Mouse (Mus musculus): Measurements from ENCODE around the gene Zfp597.

The Zfp597 gene

GRCm38 (mm10) chr16:3884201-3885064 lies at the start of gene Zfp597, which contains the start of gene Gm20695:
Gene Zfp597 (minus strand): TSS chr16:3884561.
Gene Gm20695 (plus strand): TSS chr16:3884648.
- peak; percentile 84 for DNase-seq (ENCODE audit: low read depth, low spot score)

GRCm38 (mm10) chr16:3934091-3934490 lies 49.7 kb upstream of the Zfp597 start:
- no peak for DNase-seq (ENCODE audit: low read depth, low spot score)

- DNase-seq (ENCODE audit: low read depth, low spot score) = no peak
These were observed 49.2 kb upstream of the Zfp597 start for GRCm38 (mm10) chr16:3933536-3933935.

GRCm38 (mm10) chr16:3929151-3929550 lies 44.8 kb upstream of the Zfp597 start:
- no peak for DNase-seq (ENCODE audit: low read depth, low spot score)

- DNase-seq (ENCODE audit: low read depth, low spot score) = no peak
These were observed 44.2 kb upstream of the Zfp597 start for GRCm38 (mm10) chr16:3928582-3928981.

GRCm38 (mm10) chr16:3923966-3924365 lies 39.6 kb upstream of the Zfp597 start:
- no peak for DNase-seq (ENCODE audit: low read depth, low spot score)

GRCm38 (mm10) chr16:3923515-3923914 lies 39.2 kb upstream of the Zfp597 start:
- no peak for DNase-seq (ENCODE audit: low read depth, low spot score)

- DNase-seq (ENCODE audit: low read depth, low spot score) = no peak
These were observed 36.4 kb upstream of the Zfp597 start for GRCm38 (mm10) chr16:3920756-3921155.

GRCm38 (mm10) chr16:3909118-3909517 lies 24.8 kb upstream of the Zfp597 start:
- DNase-seq (ENCODE audit: low read depth, low spot score) = no peak

- DNase-seq (ENCODE audit: low read depth, low spot score) = peak; percentile 85
These were observed 24.3 kb upstream of the Zfp597 start, which contains the start of the genes 1700037C18Rik and Cluap1 for GRCm38 (mm10) chr16:3908537-3909111. Gene 1700037C18Rik (minus strand): TSS chr16:3908689. Gene Cluap1 (plus strand): TSS chr16:3908801.

GRCm38 (mm10) chr16:3907471-3907870 lies 23.1 kb upstream of the Zfp597 start:
- DNase-seq (ENCODE audit: low read depth, low spot score) = no peak

GRCm38 (mm10) chr16:3896553-3896952 lies 12.2 kb upstream of the Zfp597 start:
- DNase-seq (ENCODE audit: low read depth, low spot score) = no peak

- no peak for DNase-seq (ENCODE audit: low read depth, low spot score)
These were observed 11.7 kb upstream of the Zfp597 start for GRCm38 (mm10) chr16:3896046-3896445.

- no peak for DNase-seq (ENCODE audit: low read depth, low spot score)
These were observed 10.9 kb upstream of the Zfp597 start for GRCm38 (mm10) chr16:3895173-3895792.

GRCm38 (mm10) chr16:3893739-3894138 lies 9.4 kb upstream of the Zfp597 start:
- no peak for DNase-seq (ENCODE audit: low read depth, low spot score)

GRCm38 (mm10) chr16:3891621-3892295 lies 7.4 kb upstream of the Zfp597 start:
- DNase-seq (ENCODE audit: low read depth, low spot score) = no peak

- no peak for DNase-seq (ENCODE audit: low read depth, low spot score)
These were observed 807 bp upstream of the Zfp597 start for GRCm38 (mm10) chr16:3885065-3885670.

GRCm38 (mm10) chr16:3876346-3876745 lies 8.0 kb downstream of the Zfp597 start:
- no peak for DNase-seq (ENCODE audit: low read depth, low spot score)

- DNase-seq (ENCODE audit: low read depth, low spot score) = peak; percentile 86
These were observed 11.9 kb downstream of the Zfp597 start, which contains the start of gene Naa60 for GRCm38 (mm10) chr16:3872216-3873047. Gene Naa60 (plus strand): TSS chr16:3872375.

GRCm38 (mm10) chr16:3871815-3872214 lies 12.5 kb downstream of the Zfp597 start:
- DNase-seq (ENCODE audit: low read depth, low spot score) = no peak

All from brain, embryonic 18.5 days (tissue).